Mouse (Mus musculus): ENCODE results near the gene Mlx.
A peak's percentile ranks its signal among the peaks of the same experiment; 100 is the strongest.
"Not testable (repeated sequence)": the region's sequence is repeated elsewhere in the genome, so short reads cannot be mapped to it uniquely, and the experiment has no call there.

The Mlx gene

DNA sequence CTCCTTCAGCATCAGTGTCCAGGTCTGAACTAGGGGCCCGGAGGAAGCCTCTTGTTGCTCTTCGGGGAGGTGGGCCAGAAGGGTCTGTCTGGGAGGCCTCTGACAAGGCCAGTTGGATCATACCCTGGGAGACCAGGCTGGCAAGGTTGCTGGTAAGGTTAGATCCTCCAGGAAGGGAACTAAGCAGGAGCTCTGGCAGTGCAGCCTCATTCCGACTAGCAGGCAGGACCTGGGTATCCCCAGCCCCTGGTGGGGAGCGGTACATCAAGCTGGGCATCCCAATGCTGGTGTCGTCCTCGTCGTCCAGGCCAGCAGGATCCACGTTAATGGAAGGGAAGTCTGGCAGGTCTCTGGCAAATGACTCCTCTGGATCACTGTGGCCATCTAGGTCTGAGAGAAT lies 11.2 kb downstream of the Mlx start:
- DNase-seq (ENCODE audit: low spot score): no peak

DNA sequence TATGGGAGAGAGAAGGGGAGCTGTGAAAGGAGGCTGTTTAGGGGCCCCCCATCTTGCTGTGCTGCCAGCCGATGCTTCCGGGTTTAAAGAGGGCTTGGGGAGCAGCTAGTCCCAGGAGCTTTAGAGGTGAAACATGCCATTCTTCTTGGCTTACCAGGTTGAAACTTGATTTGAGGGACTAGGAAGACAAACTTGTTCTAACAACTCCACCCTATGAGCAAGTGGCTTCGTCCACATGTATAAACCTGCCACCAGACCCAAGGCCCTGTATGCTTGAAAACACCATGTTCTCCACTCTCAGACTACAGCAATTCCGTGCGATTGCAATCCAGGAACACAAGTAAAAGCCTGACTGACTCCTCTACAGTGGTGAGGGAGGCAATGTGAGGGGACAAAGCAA lies 15.9 kb downstream of the Mlx start:
- DNase-seq (ENCODE audit: low spot score): no peak

DNA sequence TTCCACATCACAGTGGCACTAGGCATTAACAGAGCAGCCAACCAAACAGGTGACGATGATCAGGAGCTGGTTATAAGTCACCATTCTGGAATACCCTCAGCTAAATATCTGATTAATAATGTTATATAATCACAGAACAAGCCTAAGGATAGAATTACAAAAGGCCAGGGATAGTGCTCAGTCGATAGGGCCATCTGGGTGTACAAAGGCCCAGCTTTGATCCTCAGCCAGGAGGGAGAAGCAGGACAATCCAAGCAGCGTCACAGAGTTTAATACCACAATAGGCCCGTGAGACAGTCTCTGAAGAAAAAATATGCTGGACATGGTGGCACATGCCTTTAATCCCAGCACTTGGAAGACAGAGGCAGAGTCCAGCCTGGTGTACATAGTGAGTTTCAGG lies 22.3 kb downstream of the Mlx start:
- DNase-seq (ENCODE audit: low spot score): no peak

DNA sequence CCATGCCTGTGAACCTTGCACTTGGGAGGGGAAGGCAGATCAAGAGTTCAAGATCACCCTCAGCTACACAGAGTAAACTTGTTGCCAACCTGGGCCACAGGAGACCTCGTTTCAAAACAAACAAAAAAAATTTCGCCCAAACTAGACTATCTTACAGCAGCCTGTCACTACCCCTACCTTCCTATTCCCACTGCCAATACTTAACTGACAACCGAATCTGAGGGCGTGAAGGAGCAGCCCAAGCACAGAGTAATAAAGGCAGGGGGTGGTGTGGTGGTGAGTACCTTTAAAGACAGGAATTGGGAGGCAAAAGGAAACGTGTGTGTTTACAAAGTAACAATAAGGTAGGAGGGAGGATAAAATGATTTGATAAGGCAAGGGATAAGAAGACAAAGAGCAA lies 23.6 kb downstream of the Mlx start:
- no peak for DNase-seq (ENCODE audit: low spot score)

DNA sequence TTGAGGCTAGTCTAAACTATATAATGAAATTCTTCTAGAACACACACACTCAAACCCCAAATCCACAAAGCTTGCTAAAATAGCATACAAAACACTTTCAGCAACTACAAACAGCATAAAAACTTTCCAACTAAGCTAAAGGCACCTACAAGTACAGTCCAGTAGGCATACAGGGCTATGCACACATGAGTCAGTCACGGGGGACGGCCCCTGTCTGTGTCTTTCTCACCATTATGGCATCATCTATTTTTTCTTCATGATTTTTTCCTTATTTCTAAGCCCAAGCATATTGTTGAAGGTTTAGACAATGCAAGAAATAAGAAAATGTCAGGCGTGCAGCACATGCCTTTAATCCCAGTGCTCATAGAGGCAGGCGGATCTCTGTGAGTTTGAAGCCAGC lies 24.1 kb downstream of the Mlx start:
- no peak for DNase-seq (ENCODE audit: low spot score)

DNA sequence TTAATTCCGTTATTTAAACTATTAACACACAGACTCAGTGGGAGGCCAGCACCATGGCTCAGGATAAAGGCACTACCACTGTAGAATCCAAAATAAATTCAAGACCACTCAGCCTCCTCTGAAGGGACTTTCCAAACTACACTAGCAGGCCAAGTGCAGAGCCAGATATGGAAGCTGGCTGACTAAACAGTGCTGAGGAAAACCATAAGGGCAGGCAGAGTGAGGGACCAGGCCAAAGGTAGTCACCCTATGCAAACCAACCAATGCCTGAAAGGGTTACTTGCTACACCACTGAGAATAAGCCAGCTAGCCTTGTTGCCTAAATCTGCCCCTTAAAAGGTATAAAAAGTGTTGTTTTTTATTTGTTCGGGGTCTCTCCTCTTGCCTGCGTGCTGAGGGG lies 25.1 kb downstream of the Mlx start:
- DNase-seq (ENCODE audit: low spot score): no peak

DNA sequence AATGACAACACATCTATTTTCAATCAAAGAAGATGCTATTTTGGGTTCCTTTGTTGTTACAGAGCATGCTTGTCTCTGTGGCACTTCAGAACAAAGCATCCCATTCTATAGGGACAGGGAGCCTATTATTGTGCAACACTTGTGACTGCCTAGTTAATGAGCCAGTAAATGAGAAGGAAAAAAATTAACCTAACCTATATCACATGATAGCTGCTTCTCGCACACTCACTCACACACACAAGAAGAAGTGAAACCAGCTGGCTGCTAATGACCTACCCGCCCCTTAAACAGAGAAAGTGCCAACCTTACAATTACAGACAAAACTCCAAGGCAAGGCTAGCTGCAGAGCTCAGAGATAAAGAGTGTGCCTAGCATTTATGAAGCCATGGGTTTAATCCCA lies 28.5 kb downstream of the Mlx start:
- no peak for DNase-seq (ENCODE audit: low spot score)

DNA sequence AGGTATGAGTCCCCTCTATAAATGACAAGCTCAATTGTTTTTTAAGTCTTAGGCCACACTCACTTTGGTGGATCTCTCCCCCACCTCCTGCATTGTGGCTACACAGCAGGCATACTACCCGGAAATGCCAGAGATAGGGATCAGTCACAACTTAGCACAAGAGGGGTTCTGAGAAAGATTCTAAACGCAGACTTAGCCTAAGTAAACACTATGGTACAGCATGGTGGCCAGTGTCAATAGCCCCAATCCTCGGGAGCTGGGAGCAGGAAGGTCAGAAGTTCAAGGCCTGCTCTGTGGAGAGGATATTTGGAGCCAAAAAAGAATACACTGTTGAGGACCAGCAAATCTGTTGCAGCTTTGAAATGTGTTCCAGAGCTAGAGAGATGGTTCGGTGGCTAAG lies 31.0 kb downstream of the Mlx start:
- no peak for DNase-seq (ENCODE audit: low spot score)

DNA sequence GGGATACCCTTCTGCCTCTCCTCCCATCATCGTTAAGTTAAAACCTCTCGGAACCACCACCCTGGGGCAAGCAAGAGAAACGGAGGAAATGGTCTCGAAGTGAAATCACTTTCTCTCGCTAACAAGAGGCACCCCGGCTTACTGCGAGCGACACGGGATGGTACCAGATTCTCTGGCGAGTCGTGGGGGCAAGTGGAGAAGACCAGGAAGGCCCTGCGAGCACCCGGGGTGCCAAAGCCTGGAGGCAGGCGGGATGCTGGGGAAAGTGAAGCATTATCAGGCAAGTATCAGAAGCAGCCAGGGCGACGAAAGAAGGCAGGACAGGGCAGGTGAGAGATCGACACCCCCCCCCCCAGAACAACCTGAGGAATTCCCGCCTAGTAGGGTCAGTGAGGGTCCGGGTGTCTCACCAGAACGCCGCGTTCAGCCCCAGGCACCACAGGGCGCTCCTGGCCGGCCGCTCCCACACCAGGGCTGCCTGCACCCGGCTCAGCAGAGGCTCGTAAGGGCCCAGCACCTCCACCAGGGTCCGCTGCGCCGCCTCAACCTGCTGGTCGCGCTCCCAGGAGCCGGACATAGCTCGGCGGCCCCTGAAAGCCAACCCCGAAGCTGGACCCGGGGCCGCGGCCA lies 32.2 kb downstream of the Mlx start:
- DNase-seq (ENCODE audit: low spot score): no peak

DNA sequence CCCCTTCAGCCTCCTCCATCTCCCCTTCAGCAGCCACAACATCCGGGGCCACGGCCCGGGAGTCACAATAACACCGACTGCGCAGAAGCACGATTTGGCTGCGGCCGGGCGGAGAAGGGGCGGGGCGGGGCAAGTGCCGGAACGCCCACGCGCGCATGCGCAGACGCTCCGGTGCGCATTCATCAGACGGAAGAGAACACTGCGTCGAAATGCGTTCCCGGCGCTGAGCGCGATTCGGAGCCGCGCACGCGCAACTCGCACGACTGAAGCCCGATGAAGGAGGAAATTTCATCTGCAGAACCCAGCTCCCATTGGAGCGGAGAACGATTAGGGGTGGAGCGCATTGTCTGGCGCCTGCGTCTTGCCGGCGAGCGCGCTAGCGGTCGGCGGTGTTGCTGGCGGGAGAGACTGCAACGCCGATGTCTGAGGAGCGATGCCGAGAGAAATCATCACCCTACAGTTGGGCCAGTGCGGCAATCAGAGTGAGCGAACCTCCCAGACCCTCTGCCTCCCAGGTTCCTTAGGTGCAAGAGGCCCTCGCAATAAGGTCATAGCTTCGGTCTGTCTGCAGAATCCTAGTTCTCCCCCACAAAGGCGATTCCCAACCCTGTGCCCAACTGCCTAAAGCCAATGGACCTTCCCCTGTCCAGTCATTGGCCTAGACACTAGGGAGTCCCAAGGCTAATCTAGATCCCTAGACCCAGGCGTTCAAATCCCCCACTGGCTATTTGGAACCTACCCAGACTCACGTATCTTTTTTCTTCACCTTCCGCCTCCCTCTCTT lies 32.9 kb downstream of the Mlx start, which contains the start of the genes Retreg3 and Tubg1:
Gene Retreg3, minus strand, starts transcription at position 133 of the 784 bp plus-strand sequence.
Gene Tubg1, plus strand, starts transcription at position 178 of the 784 bp plus-strand sequence.
- peak; percentile 98 for DNase-seq (ENCODE audit: low spot score)

DNA sequence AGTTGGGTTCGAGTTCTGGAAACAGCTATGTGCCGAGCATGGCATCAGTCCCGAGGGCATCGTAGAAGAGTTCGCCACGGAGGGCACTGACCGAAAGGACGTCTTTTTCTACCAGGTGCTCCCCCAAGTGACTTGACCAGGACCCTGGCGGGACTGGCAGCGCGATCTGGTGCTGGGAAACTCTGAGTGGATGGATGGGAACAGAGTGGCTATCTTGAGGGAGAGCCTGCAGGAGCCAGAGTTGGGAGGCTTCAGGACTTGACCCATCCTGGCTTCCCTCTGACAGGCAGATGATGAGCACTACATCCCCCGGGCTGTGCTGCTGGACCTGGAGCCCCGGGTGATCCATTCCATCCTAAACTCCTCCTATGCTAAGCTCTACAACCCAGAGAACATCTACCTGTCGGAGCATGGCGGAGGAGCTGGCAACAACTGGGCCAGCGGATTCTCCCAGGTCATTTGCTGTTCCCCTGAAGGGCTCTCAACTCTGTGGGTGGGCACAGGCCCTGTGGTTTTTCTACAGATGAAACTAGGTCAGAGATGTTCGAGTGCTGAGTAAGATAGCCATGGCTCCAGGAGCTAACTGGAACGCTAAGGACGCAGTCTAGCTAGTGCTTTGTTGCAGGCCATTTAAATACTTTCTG lies 33.6 kb downstream of the Mlx start:
- no peak for DNase-seq (ENCODE audit: low spot score)

DNA sequence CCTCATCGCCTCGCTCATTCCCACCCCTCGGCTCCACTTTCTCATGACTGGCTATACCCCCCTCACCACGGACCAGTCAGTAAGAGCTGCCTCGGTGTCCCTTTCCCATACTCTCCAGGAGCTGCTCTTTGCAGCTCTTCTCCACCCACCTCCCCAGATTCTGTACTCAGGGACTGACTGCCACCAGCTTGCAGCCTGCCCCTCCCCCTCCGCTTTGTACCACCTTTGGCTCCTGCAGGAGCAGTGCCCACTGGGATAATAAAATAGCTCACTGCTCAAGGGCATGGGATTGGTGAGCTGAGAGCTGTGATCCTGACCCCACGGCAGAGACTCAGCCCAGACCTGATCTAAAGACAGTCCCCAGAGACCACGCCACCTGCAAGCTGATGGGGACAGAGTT lies 37.4 kb downstream of the Mlx start:
- not testable (repeated sequence) for DNase-seq (ENCODE audit: low spot score)

DNA sequence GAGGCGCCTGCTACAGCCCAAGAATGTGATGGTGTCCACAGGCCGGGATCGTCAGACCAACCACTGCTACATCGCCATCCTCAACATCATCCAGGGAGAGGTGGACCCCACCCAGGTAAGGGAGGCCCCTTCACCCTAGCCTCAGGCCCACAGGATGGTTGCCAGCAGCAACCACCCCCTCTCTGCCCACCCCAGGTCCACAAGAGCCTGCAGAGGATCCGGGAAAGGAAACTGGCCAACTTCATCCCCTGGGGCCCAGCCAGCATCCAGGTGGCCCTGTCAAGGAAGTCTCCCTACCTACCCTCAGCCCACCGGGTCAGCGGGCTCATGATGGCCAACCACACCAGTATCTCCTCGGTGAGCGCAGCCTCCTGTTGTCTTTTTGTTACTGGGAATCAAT lies 37.9 kb downstream of the Mlx start:
- DNase-seq (ENCODE audit: low spot score): not testable (repeated sequence)

DNA sequence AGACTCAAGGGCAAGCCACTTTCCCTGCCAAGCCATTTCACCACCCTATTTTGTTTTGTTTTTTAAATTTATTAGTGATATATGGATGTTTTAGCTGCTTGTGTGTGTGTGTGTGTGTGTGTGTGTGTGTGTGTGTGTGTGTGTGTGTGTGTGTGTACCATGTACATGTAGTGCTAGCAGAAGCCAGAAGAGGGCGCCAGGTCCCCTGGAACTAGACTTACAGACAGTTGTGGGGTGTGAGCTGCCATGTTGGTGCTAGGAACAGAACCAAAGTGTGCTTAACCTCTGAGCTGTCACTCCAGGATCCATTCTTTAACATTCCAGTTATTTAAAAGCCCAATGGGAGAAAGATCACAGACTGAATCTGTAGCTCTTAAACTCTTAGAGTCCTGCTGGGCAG lies 40.0 kb downstream of the Mlx start:
- no peak for DNase-seq (ENCODE audit: low spot score)

DNA sequence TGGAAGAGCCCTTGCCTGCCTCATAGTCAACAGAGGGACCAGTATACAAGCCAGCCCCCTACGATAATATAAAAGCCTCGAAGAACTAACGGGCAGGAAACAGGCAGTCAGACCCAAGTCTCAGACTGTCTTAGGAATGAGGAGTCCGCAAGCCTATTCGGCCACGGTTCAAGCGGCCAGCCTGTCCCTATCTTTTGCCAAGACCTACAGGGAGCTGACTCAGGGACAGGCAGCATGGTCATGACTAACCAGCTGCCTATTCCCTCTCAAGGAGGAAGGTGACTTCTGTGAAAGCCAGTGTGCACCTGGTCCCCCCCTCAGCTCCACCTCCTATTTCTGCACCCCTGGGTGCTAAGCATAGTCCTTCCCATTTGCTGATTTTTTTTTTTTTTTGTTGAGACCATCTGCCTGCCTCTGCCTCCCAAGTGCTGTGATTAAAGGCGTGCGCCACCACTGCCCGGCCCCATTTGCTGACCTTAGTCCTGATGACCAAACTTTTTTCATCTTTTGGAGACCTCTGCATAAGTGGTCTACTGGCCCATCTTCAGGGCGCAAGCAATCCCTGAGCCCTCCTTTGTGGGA lies 42.0 kb downstream of the Mlx start:
- DNase-seq (ENCODE audit: low spot score): no peak

DNA sequence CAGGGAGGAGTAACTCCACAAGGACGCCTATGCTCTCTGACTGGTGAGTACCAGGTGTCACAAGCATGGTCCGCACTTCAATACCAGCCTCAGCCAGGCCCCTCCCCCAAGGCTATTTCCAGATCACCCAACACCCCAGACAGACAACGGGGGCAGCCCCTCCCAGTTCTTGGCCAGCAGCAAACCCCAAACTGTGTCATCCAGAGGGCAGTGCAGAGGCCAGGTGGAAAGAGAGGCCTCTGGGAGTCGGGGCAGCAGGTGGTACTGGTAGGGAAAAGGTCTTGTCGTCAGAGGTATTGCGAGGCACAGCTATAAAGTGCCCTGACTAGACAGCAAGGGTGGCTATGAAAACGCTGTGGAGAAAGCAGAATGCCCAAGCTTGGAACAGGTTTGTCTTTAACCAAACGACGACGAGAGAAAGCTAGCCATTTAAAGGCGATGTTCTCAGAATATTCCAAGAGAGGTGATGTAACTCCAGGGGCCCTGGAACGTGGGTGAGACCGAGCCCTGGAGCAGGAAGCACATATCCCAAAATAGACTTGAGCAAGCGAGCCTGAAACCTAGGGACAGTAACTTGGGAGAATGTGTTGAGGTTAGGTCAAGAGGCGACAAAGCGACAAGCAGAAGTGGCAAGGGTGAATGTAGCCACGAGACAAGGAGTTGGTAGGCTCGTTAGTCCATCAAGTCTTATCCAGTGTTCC lies 43.1 kb downstream of the Mlx start:
- DNase-seq (ENCODE audit: low spot score): no peak

DNA sequence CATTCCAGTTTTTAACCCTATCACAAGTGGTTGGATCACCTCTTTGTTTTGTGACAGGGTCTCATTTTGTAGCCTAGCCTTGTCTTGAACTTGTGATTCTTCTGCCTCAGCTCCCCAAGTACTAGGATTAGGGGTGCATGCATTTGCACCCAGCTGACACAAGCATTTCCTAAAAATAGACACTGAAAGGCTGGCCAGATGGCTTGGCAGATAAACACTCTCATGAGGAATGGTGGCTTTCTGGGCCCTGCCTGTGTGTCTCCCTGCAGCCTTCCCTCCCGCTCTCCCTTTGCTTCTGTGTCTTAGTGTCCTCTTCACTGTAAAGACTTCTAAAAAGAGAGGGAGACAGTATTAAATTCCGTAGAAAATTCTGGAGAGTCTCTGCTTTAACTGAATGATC lies 44.1 kb downstream of the Mlx start:
- DNase-seq (ENCODE audit: low spot score): no peak

DNA sequence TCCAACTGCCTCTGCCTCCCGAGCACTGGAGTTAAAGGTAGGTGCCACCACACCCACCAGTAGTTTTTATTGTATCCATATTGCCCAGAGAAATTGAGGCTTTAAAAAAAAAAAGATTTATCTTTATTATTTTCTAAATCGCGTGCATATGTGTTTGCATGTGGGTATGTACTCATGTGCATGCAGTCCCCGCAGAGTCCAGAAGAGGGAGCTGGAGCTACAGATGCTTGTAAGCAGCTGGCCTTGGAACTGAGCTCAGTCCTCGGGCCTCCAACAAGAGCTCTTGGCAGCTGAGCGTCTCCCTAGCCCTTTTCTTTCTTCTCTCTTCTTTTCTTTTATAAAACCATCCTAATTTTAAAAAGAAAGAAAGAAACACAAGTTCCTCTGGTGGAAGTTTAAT lies 44.6 kb downstream of the Mlx start:
- DNase-seq (ENCODE audit: low spot score): no peak

DNA sequence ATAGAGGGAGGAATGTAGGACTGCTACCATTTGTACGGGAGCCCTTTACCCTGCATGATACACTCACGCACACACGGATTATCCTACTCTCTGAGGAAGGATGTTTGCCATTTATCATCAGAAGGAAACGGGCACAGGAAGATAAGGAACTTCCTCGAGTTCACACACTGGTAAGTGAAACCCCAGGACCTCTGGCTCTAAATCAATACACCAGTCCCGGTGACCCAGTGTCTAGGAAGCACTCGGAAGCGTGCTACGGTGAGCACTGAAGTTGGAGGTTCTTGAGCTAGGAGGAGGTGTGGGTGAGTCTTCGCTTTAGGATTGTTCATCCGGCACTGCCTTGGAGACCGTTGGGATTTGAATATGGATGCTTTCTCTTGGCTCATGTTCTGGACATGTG lies 46.0 kb downstream of the Mlx start:
- DNase-seq (ENCODE audit: low spot score): no peak

DNA sequence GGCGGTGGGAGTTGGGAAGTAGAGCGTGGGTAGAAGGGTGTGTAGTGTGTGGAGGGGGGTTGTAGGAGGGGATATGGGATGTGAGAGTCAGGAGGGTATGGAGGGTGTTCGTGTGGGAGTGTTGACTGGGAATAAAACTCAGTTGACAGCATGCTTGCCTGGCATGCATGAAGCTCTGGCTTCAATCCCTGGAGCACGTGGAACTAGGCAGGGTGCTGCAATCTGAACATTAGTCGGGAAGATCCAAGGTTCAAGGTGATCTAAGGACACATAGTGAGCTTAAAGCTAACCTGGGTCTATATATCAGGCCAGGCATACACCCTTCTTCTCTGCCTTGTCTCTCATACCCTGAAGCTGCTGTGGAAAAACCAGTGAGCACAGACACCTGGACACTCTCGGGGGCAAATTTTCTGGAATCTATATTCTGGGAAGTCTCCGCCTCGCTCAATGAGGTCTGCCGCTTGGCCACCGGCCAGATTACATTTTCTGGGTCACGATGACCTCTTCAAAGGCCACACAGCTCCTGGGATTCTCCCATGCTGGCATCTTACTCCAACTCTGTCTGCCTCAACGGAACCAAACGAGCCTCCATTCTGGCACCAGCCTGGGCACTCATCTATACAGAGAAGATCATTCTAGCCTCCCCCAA lies 47.3 kb downstream of the Mlx start:
- DNase-seq (ENCODE audit: low spot score): peak; percentile 75

DNA sequence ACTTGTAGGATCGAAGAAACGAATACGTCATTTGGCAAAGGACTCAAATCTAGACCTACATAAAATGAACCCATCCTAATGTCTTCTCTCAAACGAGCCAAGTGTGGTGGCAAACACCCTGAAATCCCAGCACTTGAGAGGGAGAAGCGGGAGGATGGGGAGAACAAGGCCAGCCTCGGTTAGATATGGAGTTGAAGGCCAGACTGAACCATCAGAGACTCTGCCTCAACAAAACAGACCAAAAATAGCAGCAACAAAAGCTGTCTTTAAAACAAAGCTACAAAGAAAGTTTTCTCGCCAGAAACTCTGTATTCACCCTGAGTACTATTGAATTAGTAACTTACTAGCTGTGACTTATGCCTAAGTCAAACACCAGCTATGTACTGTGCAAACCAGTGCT lies 49.9 kb downstream of the Mlx start:
- DNase-seq (ENCODE audit: low spot score): peak; percentile 47
